Mouse (Mus musculus): ENCODE data around the gene Hectd2. TPM values are rescaled to one million over a fixed set of nuclear protein-coding genes. Genes with fewer than 3 reads are reported as not detected.

Hectd2 gene
- polyA plus RNA-seq, 1 experiment from 2014 or later: 2.2 TPM

DNA sequence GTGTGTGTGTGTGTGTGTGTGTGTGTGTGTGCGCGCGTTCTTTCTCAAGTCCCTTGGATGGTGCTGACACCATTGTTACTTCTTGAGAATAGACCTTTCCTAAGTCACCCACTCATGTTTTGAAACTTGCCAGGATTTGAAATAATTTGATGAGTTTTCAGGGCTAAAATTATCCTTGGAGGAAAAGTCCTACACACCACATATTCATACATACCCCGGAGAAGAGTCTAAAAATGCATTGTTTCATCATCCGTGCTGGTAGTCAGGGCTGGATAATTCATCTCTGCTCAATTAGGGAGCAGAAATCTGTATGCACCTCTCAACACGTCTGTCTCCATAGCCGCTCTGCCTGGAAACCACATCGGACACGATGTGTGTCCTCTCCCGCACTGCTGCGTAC, 17.5 kb upstream of the Hectd2 start:
- Histone ChIP-seq H3K27ac (no peak overlapping the region), H3K9me3 (no peaks in the 10 kb centered on the region), H3K4me1 (peaks cover 51% of the 10 kb centered on the region), H3K4me3 (no peak overlapping the region), H3K27me3 (ENCODE audit: poor library complexity, severe bottlenecking) (peaks cover 46% of the 10 kb centered on the region), H3K36me3 (replicated peaks) (no peaks in the 10 kb centered on the region)
- no peak for DNase-seq (ENCODE audit: extremely low spot score, low spot score)
- WGBS: 90% methylated on average over 11 of the region's 11 CpGs

DNA sequence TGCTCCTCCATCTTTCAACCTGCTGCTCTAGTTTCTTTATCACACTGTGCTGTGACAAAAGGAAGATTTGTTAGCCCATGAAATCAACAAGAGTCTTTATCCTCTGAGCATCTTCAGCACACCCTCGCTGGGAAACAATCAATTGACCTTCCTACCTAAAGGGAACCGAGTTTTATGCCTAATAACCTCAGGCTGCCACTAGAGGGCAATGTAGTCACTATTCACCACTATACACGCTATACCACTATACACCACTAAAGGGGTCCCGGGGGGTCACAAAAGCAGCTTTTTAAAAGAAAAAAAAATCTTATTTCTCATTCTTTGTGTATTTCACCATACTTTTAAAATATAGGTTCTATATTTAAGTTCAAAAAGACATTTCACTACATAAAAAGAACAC, 15.9 kb upstream of the Hectd2 start:
- H3K27ac ChIP-seq: no peak overlapping the region
- H3K27me3 ChIP-seq (ENCODE audit: poor library complexity, severe bottlenecking): peaks cover 36% of the 10 kb centered on the region
- H3K4me1 ChIP-seq: peaks cover 41% of the 10 kb centered on the region
- H3K4me3 ChIP-seq: no peak overlapping the region
- H3K9me3 ChIP-seq: no peaks in the 10 kb centered on the region
- no peak for DNase-seq (ENCODE audit: extremely low spot score, low spot score)
- H3K36me3 ChIP-seq (replicated peaks): no peaks in the 10 kb centered on the region
- 10% methylated on average over 4 of the region's 4 CpGs for WGBS

DNA sequence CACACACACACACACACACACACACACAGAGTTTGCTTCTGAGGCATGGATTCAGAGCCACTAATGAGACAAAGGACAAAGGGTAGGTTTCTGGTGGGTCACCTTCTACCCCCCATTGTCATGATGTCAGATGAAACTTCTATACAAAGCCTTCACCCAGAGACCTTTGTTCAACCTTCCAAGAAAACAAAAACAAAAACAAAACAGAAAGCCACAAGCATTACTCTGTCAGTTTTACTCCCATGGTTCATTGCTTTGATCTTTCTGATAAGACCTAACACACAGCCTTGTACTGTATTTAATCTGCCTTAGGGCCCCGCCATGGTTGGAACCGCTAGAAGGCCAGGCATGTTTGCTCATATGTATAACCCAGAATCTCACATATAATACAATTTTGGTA, 15.1 kb upstream of the Hectd2 start:
- 92% methylated on average over 2 of the region's 2 CpGs for WGBS
- H3K4me3 ChIP-seq: no peak overlapping the region
- DNase-seq (ENCODE audit: extremely low spot score, low spot score): no peak
- H3K4me1 ChIP-seq: peaks cover 33% of the 10 kb centered on the region
- no peaks in the 10 kb centered on the region for H3K9me3 ChIP-seq
- no peaks in the 10 kb centered on the region for H3K36me3 ChIP-seq (replicated peaks)
- peaks cover 29% of the 10 kb centered on the region for H3K27me3 ChIP-seq (ENCODE audit: poor library complexity, severe bottlenecking)
- H3K27ac ChIP-seq: no peak overlapping the region

DNA sequence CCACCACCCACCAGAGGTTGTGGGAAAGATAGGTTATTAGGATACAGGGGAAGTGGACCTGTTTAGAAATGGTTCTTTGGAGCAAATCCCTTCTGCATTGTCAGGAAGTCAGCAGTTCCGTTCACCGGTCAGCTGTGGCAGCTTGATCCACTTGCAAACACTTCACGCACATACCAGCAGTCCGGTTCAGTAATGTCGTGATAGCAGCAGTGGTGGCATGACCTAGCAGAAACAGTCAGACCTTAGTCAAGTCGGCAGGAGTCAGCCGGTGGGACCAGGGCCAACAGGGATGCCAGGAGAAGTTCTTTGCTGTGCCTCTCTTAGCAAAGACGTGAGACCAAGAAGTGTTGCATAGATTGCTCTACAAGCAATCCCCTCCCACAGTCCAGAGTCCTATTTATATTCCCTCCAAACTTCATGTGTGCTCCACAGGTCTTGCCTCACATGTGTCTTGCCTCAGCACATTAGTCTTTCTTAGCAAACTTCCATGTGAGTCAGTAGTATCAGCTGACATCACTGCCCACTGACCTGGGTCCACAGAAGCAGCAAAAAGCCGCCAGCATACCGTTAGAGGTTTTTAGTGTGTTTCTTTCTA, 14.3 kb upstream of the Hectd2 start:
- no peak for DNase-seq (ENCODE audit: extremely low spot score, low spot score)
- 86% methylated on average over 10 of the region's 10 CpGs for WGBS
- Histone ChIP-seq H3K36me3 (replicated peaks) (no peaks in the 10 kb centered on the region), H3K27me3 (ENCODE audit: poor library complexity, severe bottlenecking) (peaks cover 29% of the 10 kb centered on the region), H3K4me3 (no peak overlapping the region), H3K9me3 (no peaks in the 10 kb centered on the region), H3K4me1 (peaks cover 25% of the 10 kb centered on the region), H3K27ac (no peak overlapping the region)

DNA sequence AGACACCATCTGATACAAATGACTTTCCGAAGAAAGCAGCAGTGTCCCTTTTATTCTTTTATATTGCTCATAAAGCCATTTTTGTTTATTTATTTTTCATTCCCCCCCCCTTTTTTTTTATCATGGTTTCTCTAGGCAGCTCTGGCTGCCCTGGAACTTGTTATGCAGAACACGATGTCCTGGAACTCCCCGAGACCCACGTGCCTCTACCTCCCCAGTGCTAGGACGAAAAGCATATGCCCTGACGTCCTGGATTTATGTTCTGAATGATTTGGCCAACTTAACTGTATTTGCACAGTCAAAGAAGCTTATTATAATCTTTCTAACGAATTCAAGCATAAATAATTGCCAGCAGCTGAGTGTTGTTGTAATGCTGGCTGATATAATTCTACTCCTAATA, 13.7 kb upstream of the Hectd2 start:
- WGBS: 80% methylated on average over 7 of the region's 7 CpGs
- DNase-seq (ENCODE audit: extremely low spot score, low spot score): no peak
- Histone ChIP-seq H3K4me3 (no peak overlapping the region), H3K36me3 (replicated peaks) (no peaks in the 10 kb centered on the region), H3K9me3 (no peaks in the 10 kb centered on the region), H3K4me1 (peaks cover 18% of the 10 kb centered on the region), H3K27ac (no peak overlapping the region), H3K27me3 (ENCODE audit: poor library complexity, severe bottlenecking) (peaks cover 29% of the 10 kb centered on the region)

DNA sequence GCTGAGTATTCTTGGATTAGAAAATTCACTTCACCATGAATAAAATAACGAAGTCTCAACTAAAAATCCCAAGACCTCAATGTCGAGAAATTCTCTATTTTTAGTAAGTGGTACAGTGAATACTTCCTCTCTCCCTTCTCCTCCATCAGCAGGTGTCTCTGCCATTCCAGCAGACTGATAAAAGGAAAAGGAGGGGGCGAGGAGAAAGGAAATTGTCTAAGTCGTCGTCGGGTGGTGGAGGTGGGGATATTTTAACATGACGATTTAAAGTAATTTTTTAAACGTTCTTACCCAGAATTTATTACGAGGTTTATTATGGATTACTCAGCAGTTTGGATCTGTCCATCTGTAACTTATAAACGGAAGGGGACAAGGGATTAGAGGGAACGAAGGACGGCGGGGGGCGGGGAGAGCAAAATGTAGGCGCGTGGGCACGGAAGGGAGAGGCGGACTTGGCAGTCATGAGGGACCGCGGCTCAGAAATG, 836 bp upstream of the Hectd2 start:
- peak overlapping the region; percentile 85 for H3K27ac ChIP-seq
- peaks cover 27% of the 10 kb centered on the region for H3K4me1 ChIP-seq
- 6% methylated on average over 20 of the region's 20 CpGs for WGBS
- H3K27me3 ChIP-seq (ENCODE audit: poor library complexity, severe bottlenecking): peaks cover 45% of the 10 kb centered on the region
- no peaks in the 10 kb centered on the region for H3K9me3 ChIP-seq
- no peaks in the 10 kb centered on the region for H3K36me3 ChIP-seq (replicated peaks)
- DNase-seq (ENCODE audit: extremely low spot score, low spot score): no peak
- peak overlapping the region; percentile 83 for H3K4me3 ChIP-seq

DNA sequence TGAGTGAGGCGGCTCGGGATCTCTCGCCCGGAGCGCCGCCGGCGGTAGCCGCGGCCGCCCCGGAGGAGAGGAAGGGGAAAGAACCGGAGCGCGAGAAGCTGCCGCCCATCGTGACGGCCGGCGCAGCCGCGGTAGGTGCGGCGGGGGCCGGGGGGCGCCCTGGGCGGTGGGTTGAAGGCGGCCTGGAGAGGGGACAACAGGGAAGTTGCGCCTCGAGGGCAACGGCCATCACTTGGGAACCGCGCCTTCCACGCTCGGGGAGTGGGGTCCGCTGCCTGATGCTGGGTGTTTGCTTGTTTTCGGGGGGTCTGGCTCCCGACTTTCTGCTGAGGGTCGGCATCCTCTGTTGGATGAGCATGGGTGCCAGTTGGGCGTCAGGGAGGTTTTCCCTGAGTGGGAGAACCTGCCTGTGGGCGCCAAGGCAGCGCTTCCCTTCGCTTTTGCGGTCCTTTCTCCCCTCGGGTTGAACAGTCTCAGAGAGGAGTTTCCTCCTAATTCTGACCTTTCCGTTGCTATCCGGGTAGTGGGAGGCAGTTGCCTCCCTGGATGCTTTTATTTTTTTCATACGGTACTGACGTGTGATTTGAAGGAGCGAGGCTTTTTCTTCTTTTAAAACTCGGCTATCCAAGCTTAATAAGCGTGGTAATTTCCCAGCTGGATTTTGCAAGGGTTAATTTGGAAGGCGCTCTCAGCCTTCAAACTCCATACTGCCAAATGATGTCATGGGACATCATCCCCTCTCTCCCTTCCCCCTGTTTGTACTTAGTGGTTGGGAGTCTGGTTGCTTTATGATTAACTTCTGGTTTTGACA, 551 bp downstream of the Hectd2 start:
- peak; percentile 74 for DNase-seq (ENCODE audit: extremely low spot score, low spot score)
- under 1% methylated on average over 53 of the region's 53 CpGs for WGBS
- H3K27me3 ChIP-seq (ENCODE audit: poor library complexity, severe bottlenecking): peaks cover 39% of the 10 kb centered on the region
- H3K27ac ChIP-seq: peak overlapping the region; percentile 93
- H3K36me3 ChIP-seq (replicated peaks): no peaks in the 10 kb centered on the region
- H3K9me3 ChIP-seq: no peaks in the 10 kb centered on the region
- peak overlapping the region; percentile 83 for H3K4me3 ChIP-seq
- H3K4me1 ChIP-seq: peaks cover 22% of the 10 kb centered on the region

DNA sequence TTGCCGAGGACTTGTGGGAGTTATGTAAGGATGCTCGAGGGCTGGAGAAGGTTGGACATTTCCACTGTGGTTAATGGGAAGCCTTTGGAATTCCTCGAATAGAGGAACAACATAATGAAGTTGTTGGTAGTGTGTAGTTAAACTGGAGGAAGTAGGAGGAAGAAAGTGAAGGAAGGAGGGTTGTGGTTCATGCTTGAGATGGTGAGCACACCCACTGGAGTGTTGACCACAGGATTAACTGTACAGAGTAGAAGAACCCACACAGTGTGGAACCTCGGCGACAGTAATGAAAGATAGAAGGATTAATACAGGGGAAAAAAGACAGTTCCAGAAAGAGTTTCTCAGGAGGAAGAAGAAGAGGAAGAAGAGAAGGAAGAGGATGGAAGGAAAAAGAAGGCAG, 4.9 kb downstream of the Hectd2 start:
- Histone ChIP-seq H3K36me3 (replicated peaks) (no peaks in the 10 kb centered on the region), H3K27ac (no peak overlapping the region), H3K9me3 (no peaks in the 10 kb centered on the region), H3K4me1 (peaks cover 12% of the 10 kb centered on the region), H3K27me3 (ENCODE audit: poor library complexity, severe bottlenecking) (peaks cover 5% of the 10 kb centered on the region), H3K4me3 (no peak overlapping the region)
- 85% methylated on average over 5 of the region's 5 CpGs for WGBS
- DNase-seq (ENCODE audit: extremely low spot score, low spot score): no peak

DNA sequence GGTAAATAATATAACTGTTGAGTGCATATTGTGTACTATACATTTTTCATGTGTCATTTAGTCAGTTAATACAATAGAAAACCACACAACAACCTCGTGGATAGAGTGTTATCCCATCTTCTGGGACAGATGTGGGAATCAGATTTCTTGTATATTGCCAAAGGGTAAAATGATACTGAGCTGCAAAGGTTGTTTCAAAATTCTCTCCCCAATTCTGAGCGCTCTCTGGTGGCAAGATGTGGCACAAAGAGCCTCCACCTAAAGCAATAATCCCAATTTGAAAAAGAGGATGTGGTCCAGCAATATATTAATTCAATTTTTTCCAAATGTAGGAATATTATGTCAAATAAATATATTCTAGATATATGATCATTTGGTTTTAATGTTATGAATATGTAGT, 5.7 kb downstream of the Hectd2 start:
- H3K36me3 ChIP-seq (replicated peaks): no peaks in the 10 kb centered on the region
- peaks cover 7% of the 10 kb centered on the region for H3K4me1 ChIP-seq
- WGBS: 29% methylated on average over 2 of the region's 2 CpGs
- H3K9me3 ChIP-seq: no peaks in the 10 kb centered on the region
- peaks cover 5% of the 10 kb centered on the region for H3K27me3 ChIP-seq (ENCODE audit: poor library complexity, severe bottlenecking)
- no peak overlapping the region for H3K27ac ChIP-seq
- DNase-seq (ENCODE audit: extremely low spot score, low spot score): no peak
- no peak overlapping the region for H3K4me3 ChIP-seq

DNA sequence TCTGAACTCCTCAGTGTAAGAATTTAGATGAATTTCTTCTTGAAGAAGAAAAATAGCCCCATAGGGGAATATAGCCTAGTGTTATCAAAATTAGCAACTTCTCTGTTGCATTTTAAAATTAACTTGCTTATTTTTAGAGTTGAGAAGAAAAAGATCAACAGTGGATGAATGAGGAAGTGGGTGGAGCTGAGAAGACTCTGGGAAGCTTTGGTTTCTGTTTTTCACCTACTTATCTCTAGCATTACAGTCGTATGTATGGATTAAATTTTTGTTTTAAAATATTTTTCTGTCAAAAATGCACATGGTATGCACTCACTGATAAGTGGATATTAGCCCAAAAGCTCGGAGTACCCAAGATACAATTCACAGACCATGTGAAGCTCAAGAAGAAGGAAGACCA, 6.7 kb downstream of the Hectd2 start:
- Histone ChIP-seq H3K9me3 (no peaks in the 10 kb centered on the region), H3K4me1 (no peaks in the 10 kb centered on the region), H3K4me3 (no peak overlapping the region), H3K27me3 (ENCODE audit: poor library complexity, severe bottlenecking) (no peaks in the 10 kb centered on the region), H3K27ac (no peak overlapping the region), H3K36me3 (replicated peaks) (no peaks in the 10 kb centered on the region)
- 79% methylated on average over 2 of the region's 2 CpGs for WGBS
- DNase-seq (ENCODE audit: extremely low spot score, low spot score): no peak

DNA sequence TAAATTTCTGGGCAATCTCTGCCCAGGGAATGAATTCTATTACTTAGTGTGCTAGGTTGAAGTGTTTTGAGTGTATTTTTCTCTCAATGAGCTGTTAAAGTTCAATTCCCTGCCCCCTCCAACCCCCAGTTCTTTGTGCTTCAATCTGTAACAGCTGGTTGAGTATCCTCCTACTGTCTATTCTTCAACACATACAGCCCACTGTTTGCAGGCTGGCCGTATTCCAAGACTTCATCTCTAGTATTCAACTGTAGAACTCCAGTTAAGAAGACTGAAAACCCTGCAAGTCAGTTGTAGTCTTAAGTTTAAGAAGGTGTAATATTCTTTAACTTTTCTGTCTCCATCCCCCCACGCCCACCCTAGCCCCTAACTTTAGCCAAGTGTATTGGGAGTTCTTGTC, 10.0 kb downstream of the Hectd2 start:
- no peak overlapping the region for H3K27ac ChIP-seq
- 85% methylated on average over 2 of the region's 2 CpGs for WGBS

DNA sequence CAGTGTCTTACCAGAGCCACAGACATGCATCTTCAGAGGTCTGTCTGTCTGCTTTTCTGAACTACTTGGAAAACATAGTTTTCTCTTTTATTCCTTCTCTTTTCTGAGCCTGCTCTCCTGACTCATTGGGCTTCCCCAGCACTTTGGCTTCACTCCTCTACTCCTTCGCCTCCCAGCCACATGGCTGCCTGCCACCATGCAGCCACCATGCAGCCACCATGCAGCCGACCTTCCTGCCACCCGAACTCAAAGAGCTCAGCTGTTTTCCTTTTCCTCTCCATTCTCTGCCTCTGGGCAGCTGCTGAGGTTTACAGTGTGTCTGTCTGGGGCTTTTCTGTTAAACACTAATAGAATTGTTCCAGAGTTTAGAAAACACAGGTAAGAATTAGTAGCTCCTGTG, 19.5 kb downstream of the Hectd2 start:
- Histone ChIP-seq H3K9me3 (no peaks in the 10 kb centered on the region), H3K36me3 (replicated peaks) (no peaks in the 10 kb centered on the region), H3K4me3 (no peak overlapping the region), H3K4me1 (no peaks in the 10 kb centered on the region), H3K27ac (no peak overlapping the region), H3K27me3 (ENCODE audit: poor library complexity, severe bottlenecking) (no peaks in the 10 kb centered on the region)
- 71% methylated on average over 3 of the region's 3 CpGs for WGBS
- DNase-seq (ENCODE audit: extremely low spot score, low spot score): no peak

More for the DNA sequence above, 10.0 kb downstream of the Hectd2 start:
- no peaks in the 10 kb centered on the region for H3K4me1 ChIP-seq
- no peak for DNase-seq (ENCODE audit: extremely low spot score, low spot score)
- no peak overlapping the region for H3K4me3 ChIP-seq
- no peaks in the 10 kb centered on the region for H3K27me3 ChIP-seq (ENCODE audit: poor library complexity, severe bottlenecking)
- H3K36me3 ChIP-seq (replicated peaks): no peaks in the 10 kb centered on the region
- H3K9me3 ChIP-seq: no peaks in the 10 kb centered on the region

DNA sequence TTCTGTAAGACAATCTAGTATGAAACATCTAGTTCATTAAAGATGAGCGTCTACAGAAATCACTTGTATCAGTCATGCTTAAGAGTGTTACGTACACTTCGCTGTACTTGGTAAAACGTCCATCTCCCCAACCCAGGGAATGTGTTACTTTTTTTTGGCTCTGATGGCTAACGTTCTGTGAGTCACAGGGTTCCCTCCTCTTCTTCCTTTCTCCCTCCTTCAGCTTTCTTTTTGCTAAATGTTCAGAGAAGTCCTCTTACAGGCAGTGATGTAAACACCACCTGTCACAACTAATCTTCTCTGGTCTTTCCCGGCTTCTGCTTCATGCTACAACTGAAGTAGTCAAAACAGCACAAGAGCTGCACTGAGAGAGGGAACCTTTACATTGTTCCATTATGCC, 20.7 kb downstream of the Hectd2 start:
- H3K4me3 ChIP-seq: no peak overlapping the region
- H3K27ac ChIP-seq: no peak overlapping the region
- WGBS: 90% methylated on average over 6 of the region's 6 CpGs
- no peaks in the 10 kb centered on the region for H3K27me3 ChIP-seq (ENCODE audit: poor library complexity, severe bottlenecking)
- H3K4me1 ChIP-seq: no peaks in the 10 kb centered on the region
- H3K36me3 ChIP-seq (replicated peaks): no peaks in the 10 kb centered on the region
- no peaks in the 10 kb centered on the region for H3K9me3 ChIP-seq
- DNase-seq (ENCODE audit: extremely low spot score, low spot score): no peak

Data from forebrain, embryonic 10.5 days (tissue).